Mouse (Mus musculus) thymus, adult 2 months (tissue): ENCODE data around the gene Hdac4.

Experiments
- CTCF ChIP-seq: fragments of 200-500 bp; IDR thresholded peaks from 2 replicates; pipeline ENCODE4 v1.5.1; 2012; ENCODE audit warnings: mild to moderate bottlenecking, control low read depth, low read length, moderate library complexity, borderline replicate concordance; ENCODE audit not compliant: control insufficient read depth, poor library complexity, insufficient read depth; ENCODE audit errors: extremely low read depth
- POLR2A ChIP-seq: fragments of 200-500 bp; IDR thresholded peaks from 2 replicates; pipeline ENCODE4 v1.6.1; 2012; ENCODE audit warnings: mild to moderate bottlenecking, low read length, control low read depth, moderate library complexity; ENCODE audit not compliant: control insufficient read depth, poor library complexity, insufficient read depth; ENCODE audit errors: extremely low read depth

DNA sequence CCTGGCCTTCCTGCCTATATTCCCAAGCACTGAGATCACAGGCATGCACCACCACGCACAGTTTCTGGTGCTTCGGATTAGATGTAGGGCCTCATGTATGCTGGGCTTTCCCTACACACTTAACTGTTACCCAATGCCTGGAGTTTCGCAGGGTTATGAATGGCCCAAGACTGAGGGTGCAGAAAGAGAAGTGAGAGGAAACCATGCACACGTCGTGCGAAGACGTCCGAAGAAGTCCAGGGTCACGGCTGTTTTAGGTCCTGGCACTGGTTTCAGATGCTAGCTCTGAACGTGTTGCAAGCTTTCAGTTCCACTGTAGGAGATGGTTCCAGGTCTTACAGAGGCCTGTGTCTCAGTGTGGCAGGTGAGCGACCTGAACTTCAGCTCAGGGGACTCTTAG lies 21.2 kb upstream of the Hdac4 start:
- TF ChIP-seq CTCF = no peak
- no peak for TF ChIP-seq POLR2A
